Mouse (Mus musculus): ENCODE measurements around the gene Mtch2. TPM values are rescaled to one million over a fixed set of nuclear protein-coding genes. Genes with fewer than 3 reads are reported as not detected.
"Not testable (repeated sequence)": the region's sequence is repeated elsewhere in the genome, so short reads cannot be mapped to it uniquely, and the experiment has no call there.

Mtch2 gene
- polyA plus RNA-seq (2016; fragmentation: Nextera tagmentation; extraction: Ambion mirVana), result 245 and 249 TPM in 2 replicates

DNA sequence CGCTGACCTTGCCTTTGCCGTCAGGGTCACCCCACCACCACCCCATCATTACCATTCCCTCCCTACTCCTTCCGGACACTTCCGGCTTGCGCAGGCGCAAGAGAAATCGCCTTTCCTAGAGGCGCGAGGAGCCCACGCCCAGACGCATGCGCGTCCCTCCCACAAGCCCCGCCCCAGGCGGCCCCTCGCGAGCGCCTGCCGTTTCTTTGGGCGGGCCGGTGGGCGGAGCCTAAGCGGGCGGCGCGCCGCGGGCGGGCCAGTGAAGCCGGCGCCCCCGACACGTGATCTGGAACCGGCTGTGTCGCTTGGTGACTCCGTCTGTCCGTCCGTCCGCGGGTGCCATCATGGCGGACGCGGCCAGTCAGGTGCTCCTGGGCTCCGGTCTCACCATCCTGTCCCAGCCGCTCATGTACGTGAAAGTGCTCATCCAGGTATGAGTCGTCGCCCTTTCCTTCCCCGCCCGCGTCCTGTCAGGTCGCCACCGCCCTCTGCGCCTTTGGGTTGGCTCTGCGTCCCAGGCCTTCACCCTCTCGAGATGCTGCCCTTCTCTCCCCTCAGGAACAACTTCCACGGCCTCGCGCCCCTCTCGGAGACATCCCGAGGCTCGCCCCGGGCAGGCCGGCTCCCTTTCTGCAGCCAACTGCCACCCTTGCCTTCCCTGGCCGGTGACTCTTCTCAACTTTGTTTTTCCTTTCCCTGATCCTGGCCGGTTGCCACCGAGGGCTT is at the start of gene Mtch2:
TSS of gene Mtch2 (plus strand) at position 201 of the 726 bp plus-strand sequence.
- peaks cover 30% of the 10 kb centered on the region for H3K36me3 ChIP-seq (replicated peaks)
- peak; percentile 94 for DNase-seq (ENCODE audit: extremely low spot score, low spot score)
- peak within 1 kb of the TSS; percentile 94 for H3K27ac ChIP-seq
- no peaks in the 10 kb centered on the region for H3K27me3 ChIP-seq (ENCODE audit: poor library complexity, severe bottlenecking)
- H3K4me3 ChIP-seq, result peak within 1 kb of the TSS; percentile 94
- no peaks in the 10 kb centered on the region for H3K9me3 ChIP-seq
- peaks cover 23% of the 10 kb centered on the region for H3K4me1 ChIP-seq
- WGBS, result 0% methylated on average over 67 of the region's 67 CpGs

DNA sequence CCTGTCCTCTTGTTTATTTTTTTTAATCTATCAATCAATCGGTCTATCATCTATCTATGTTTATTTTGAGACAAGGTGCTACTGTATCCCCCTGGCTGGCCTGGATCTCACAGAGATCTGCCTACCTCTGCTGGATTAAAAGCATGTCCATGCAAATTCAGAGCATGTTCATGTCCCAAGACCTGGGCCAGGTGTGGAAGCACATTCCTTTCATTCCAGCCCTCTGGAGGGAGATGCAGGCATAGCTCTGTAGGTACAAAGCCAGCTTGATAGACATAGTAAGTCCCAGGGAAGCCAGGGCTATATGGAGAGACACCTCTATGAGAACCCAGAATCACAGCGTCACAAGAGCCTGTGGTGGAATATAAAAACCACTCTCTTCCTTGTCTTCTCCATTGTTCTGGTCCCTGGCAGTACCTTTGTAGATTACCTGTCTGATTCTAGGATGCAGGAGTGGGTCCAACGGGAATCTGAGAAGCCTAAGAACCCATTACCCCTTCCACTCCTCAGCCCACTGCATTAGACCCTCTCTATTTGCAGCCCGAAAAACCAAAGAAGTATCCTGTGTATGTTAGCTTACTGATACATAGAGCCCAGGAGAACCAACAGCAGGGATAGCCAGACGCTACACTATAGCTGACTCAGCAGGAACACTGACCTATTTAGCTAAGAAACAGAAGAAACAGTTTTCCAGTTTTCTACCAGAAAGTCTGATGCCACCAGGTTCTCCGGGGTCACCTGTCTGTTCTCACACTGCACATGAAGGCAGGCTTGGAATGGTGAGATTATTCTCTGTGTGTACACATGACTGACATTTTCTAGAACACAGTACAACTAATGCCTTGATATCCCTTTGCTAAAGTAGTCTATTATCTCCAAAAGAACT is 38.5 kb upstream of the Mtch2 start:
- Histone ChIP-seq H3K27ac (no peak overlapping the region), H3K27me3 (ENCODE audit: poor library complexity, severe bottlenecking) (no peaks in the 10 kb centered on the region), H3K4me1 (no peaks in the 10 kb centered on the region), H3K4me3 (no peak overlapping the region), H3K9me3 (no peaks in the 10 kb centered on the region), H3K36me3 (replicated peaks) (no peaks in the 10 kb centered on the region)
- WGBS, result 81% methylated on average over 6 of the region's 6 CpGs
- DNase-seq (ENCODE audit: extremely low spot score, low spot score), result no peak

DNA sequence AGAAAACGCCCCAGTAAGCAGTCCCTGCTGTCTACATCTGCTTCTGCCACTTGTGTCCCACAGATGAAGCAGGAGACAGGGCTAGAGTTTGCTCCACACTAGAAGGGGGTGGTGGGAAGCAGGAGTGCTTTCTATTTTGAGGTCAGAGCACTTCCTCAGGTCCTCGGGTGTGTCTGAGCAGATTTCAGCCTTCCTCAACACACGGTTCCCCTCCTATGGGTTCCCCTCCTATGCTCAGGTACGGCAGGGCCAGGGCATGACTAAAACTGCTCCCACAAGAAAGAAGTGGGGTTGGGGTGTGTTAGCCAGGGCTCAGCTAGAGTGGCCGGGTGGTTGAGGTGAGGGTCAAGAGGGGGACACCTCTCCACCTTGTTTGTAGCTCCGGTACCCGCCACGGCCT is 36.2 kb upstream of the Mtch2 start:
- Histone ChIP-seq H3K9me3 (no peaks in the 10 kb centered on the region), H3K36me3 (replicated peaks) (no peaks in the 10 kb centered on the region), H3K27me3 (ENCODE audit: poor library complexity, severe bottlenecking) (no peaks in the 10 kb centered on the region), H3K4me3 (no peak overlapping the region), H3K27ac (no peak overlapping the region), H3K4me1 (no peaks in the 10 kb centered on the region)
- 87% methylated on average over 8 of the region's 8 CpGs for WGBS
- no peak for DNase-seq (ENCODE audit: extremely low spot score, low spot score)

DNA sequence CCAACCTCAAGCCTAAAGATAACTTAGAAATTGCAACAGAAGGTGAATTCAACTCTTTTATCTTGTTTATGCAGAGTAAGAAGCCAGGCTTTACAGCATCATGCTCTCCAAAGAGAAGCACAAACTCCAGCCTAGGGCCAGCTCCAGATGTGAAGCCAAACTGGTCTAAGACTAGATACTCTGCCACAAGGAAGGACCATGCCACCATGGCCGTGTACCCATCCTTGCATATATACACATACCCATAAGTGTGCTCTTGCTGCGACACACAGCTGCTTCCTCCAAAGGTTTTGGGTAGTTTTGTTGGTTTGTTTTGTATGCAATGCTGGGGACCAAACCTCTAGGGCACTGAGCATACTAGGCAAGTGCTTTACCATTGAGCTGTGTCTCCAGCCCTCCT is 31.7 kb upstream of the Mtch2 start:
- WGBS, result 86% methylated on average over 2 of the region's 2 CpGs
- Histone ChIP-seq H3K9me3 (no peaks in the 10 kb centered on the region), H3K36me3 (replicated peaks) (no peaks in the 10 kb centered on the region), H3K27ac (no peak overlapping the region), H3K4me3 (no peak overlapping the region), H3K4me1 (no peaks in the 10 kb centered on the region), H3K27me3 (ENCODE audit: poor library complexity, severe bottlenecking) (no peaks in the 10 kb centered on the region)
- DNase-seq (ENCODE audit: extremely low spot score, low spot score), result no peak

DNA sequence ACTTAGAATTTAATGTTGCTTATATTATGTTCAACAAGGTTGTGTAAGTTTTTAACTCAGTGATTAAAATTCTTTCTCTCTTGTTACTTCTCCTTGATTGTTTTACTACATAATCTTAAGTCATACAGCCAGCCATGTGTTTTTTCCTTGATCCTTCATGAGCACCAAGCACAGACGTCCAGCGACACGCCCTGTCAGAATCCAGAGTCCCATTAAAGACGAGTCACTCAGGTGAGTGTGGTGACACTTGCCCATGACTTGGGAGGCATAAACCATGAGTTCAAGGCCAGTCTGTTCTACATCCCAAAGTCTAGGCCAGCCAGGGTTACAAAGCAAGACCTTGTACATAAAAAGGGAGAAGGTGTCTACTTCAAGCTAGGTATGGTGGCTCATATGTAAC is 30.8 kb upstream of the Mtch2 start:
- Histone ChIP-seq H3K27ac (no peak overlapping the region), H3K9me3 (no peaks in the 10 kb centered on the region), H3K4me1 (no peaks in the 10 kb centered on the region), H3K27me3 (ENCODE audit: poor library complexity, severe bottlenecking) (no peaks in the 10 kb centered on the region), H3K36me3 (replicated peaks) (no peaks in the 10 kb centered on the region), H3K4me3 (no peak overlapping the region)
- DNase-seq (ENCODE audit: extremely low spot score, low spot score), result no peak
- WGBS, result 90% methylated on average over 4 of the region's 4 CpGs

DNA sequence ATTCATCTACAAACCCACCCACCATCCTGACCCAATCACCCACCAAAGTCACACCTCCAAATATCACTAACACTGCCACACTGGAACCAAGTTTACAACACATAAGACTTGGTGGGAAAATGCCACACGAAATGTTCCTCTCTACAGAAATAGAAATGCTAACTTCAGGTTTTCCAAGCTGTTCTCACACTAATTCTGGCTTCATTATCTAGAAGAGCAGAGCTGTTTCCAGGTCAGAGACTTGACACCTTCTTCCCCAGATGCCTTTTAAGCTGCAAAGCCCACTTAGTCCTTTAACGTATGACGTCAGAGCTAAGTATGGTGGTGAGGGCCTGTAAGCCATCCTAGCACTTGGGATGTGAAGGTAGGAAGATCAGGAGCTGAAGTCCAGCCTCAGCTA is 28.2 kb upstream of the Mtch2 start:
- Histone ChIP-seq H3K36me3 (replicated peaks) (no peaks in the 10 kb centered on the region), H3K4me1 (no peaks in the 10 kb centered on the region), H3K27me3 (ENCODE audit: poor library complexity, severe bottlenecking) (no peaks in the 10 kb centered on the region), H3K27ac (no peak overlapping the region), H3K4me3 (no peak overlapping the region), H3K9me3 (no peaks in the 10 kb centered on the region)
- DNase-seq (ENCODE audit: extremely low spot score, low spot score), result no peak
- WGBS, result 95% methylated on average over 3 of the region's 3 CpGs

DNA sequence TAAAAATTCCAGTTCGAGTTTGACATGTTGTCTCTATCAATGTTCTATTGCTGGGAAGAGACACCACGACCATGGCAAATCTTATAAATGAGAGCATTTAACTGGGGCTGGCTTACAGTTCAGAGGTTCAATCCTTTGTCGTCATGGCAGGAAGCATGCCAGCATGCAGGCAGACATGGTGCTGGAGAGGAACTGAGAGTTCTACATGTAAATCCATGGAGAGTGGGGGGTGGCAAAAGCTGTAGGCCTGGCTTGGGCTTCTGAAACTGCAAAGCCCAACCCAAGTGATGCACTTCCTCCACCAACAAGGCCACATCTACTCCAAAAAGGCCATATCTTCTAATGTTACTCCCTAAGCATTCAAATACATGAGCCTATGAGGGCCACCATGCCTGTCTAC is 26.1 kb upstream of the Mtch2 start:
- Histone ChIP-seq H3K9me3 (no peaks in the 10 kb centered on the region), H3K27ac (no peak overlapping the region), H3K4me3 (no peak overlapping the region), H3K4me1 (no peaks in the 10 kb centered on the region), H3K36me3 (replicated peaks) (no peaks in the 10 kb centered on the region), H3K27me3 (ENCODE audit: poor library complexity, severe bottlenecking) (no peaks in the 10 kb centered on the region)
- no peak for DNase-seq (ENCODE audit: extremely low spot score, low spot score)
- WGBS, result 85% methylated on average over 3 of the region's 3 CpGs

DNA sequence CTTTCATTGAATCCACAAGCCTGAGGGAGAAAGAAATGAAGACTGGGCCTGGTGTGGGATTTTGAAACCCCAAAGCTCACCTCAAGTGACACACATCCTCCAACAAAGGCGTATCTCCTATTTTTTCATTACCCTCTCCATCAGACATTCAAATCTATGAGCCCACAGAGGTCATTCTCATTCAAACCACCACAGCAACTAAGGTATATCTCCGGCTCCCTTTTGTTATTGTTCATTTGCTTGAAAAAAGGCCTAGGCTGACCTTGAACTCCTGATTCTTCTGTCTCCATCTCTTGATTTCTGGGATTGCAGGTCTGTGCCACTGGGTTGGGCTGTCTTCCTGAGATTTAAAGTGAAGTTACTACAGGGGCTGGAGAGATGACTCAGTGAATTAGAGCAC is 24.0 kb upstream of the Mtch2 start:
- Histone ChIP-seq H3K4me3 (no peak overlapping the region), H3K4me1 (no peaks in the 10 kb centered on the region), H3K27me3 (ENCODE audit: poor library complexity, severe bottlenecking) (no peaks in the 10 kb centered on the region), H3K9me3 (no peaks in the 10 kb centered on the region), H3K36me3 (replicated peaks) (no peaks in the 10 kb centered on the region), H3K27ac (no peak overlapping the region)
- no peak for DNase-seq (ENCODE audit: extremely low spot score, low spot score)
- WGBS, result 89% methylated on average over 2 of the region's 2 CpGs

DNA sequence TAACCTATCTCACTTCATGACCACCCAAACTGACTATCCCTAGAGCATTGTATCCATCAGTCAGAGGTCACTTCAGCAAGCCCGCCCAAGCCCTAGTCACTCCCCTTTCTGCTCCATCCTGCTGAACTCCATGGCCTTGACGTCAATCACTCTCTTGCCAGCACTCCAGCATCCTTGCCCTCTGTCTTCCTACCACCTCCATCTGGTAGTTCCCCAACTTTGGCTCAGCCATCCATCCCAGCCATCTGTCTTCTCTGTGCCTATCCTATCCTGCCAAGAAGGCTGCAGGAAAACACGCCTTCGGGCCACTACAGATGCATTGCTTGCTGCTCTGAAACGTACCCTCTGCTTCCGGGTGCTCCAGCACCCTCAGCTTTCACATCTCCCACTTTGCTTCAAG is 23.2 kb upstream of the Mtch2 start:
- H3K4me1 ChIP-seq, result no peaks in the 10 kb centered on the region
- no peaks in the 10 kb centered on the region for H3K36me3 ChIP-seq (replicated peaks)
- no peaks in the 10 kb centered on the region for H3K27me3 ChIP-seq (ENCODE audit: poor library complexity, severe bottlenecking)
- WGBS, result 89% methylated on average over 6 of the region's 6 CpGs
- DNase-seq (ENCODE audit: extremely low spot score, low spot score), result no peak
- H3K4me3 ChIP-seq, result no peak overlapping the region
- H3K9me3 ChIP-seq, result no peaks in the 10 kb centered on the region
- H3K27ac ChIP-seq, result no peak overlapping the region

DNA sequence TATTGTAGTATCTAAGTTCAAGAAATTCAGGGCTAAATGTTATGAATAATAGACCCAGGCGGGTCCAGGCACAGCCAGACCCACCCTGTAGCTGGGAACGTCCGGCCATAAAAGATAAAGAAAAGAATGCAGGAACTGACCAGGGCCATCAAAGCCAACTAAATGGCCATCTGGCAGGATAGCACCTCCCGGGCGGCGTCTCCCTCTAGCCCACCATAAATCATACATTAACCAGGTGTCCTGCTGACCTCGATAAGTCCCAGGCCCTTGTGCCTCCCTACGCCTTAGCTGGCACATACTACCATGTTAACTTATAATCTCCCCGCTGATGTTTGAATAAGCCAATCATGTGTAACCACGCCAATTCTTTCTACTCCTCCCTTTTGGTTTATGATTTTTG is 22.4 kb upstream of the Mtch2 start:
- not testable (repeated sequence) for H3K9me3 ChIP-seq; H3K27ac ChIP-seq; H3K27me3 ChIP-seq (ENCODE audit: poor library complexity, severe bottlenecking); H3K4me1 ChIP-seq; H3K4me3 ChIP-seq; DNase-seq (ENCODE audit: extremely low spot score, low spot score); H3K36me3 ChIP-seq (replicated peaks)
- WGBS, result 93% methylated on average over 10 of the region's 10 CpGs

DNA sequence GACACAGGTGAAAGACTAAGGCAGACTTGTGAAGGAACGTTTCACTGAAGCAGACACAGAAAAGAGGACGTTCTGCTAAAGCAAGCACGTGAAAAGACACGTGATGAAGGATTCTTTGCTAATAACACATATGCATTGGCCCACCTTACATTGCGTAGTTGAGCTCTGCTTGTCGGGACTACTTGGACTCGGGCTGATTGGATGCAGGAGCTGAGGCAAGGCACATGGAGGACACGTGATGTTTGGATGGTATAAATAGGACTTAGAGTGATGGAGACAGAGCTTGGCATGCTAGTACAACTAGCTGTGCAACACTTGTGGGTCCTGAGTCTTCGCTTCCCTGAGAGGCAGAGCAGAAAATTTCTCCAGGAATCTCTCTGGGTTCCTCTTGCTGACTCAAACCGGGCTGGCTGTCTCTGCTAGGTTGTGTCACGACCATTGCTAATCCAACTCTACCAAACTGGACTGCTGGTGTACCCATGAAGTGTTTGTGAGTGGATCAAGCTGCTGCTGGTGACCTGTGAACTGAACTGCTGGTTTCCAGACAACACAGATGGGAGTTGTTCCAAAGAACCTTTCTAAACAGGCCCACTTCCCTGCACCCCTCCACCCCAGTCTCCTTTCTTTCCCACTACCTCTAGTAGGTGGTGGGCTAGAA is 21.3 kb upstream of the Mtch2 start:
- 89% methylated on average over 11 of the region's 11 CpGs for WGBS
- no peaks in the 10 kb centered on the region for H3K36me3 ChIP-seq (replicated peaks)
- H3K27me3 ChIP-seq (ENCODE audit: poor library complexity, severe bottlenecking), result no peaks in the 10 kb centered on the region
- H3K4me3 ChIP-seq, result no peak overlapping the region
- H3K27ac ChIP-seq, result no peak overlapping the region
- DNase-seq (ENCODE audit: extremely low spot score, low spot score), result no peak
- no peaks in the 10 kb centered on the region for H3K9me3 ChIP-seq
- H3K4me1 ChIP-seq, result no peaks in the 10 kb centered on the region

DNA sequence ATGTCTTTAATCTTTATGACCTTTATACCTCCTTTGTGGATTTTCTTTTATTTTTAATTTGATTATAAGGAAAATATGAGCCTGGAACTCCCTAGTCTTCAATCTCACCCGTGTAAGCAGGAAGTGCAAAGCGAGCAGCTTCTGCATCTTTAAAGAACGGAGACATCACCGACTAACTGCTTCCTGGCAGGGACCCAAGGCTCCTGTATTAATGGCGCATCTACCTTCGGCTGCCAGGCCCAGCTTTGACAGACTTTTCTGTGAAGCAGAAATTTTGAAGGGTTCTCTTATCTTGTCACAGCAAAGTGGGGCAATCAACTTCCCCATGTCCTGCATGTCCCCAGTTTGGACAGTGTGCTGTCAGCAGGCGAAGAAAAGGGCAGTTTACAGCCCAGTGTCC is 18.2 kb upstream of the Mtch2 start:
- H3K27me3 ChIP-seq (ENCODE audit: poor library complexity, severe bottlenecking), result no peaks in the 10 kb centered on the region
- H3K27ac ChIP-seq, result no peak overlapping the region
- no peak overlapping the region for H3K4me3 ChIP-seq
- H3K9me3 ChIP-seq, result no peaks in the 10 kb centered on the region
- 79% methylated on average over 7 of the region's 7 CpGs for WGBS
- no peak for DNase-seq (ENCODE audit: extremely low spot score, low spot score)
- no peaks in the 10 kb centered on the region for H3K4me1 ChIP-seq
- no peaks in the 10 kb centered on the region for H3K36me3 ChIP-seq (replicated peaks)

DNA sequence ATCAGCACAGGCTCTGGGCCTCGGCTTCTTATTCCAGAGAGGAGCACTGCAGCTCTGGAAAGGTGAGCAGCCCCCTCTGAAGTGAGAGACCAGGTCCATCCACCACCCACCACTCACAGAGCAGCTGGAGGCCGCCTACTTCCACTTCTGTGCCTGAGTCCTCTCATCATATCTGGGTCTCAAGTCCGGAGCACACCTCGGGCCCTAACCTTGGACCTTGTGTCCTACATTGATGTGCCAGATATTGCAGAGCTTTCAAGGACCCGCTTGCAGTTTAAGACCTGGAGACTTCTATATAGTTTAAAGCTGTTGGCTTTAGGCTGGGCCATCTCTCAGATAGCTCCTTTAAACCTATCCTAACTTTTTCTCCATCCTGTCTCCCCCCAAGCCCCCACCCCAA is 13.5 kb upstream of the Mtch2 start:
- Histone ChIP-seq H3K27me3 (ENCODE audit: poor library complexity, severe bottlenecking) (no peaks in the 10 kb centered on the region), H3K4me3 (no peak overlapping the region), H3K36me3 (replicated peaks) (no peaks in the 10 kb centered on the region), H3K4me1 (no peaks in the 10 kb centered on the region), H3K9me3 (no peaks in the 10 kb centered on the region), H3K27ac (no peak overlapping the region)
- no peak for DNase-seq (ENCODE audit: extremely low spot score, low spot score)
- WGBS, result 85% methylated on average over 5 of the region's 5 CpGs

Measured in forebrain, embryonic 10.5 days (tissue).